Mouse (Mus musculus): Measurements from ENCODE around the gene Ogdh.

DNA sequence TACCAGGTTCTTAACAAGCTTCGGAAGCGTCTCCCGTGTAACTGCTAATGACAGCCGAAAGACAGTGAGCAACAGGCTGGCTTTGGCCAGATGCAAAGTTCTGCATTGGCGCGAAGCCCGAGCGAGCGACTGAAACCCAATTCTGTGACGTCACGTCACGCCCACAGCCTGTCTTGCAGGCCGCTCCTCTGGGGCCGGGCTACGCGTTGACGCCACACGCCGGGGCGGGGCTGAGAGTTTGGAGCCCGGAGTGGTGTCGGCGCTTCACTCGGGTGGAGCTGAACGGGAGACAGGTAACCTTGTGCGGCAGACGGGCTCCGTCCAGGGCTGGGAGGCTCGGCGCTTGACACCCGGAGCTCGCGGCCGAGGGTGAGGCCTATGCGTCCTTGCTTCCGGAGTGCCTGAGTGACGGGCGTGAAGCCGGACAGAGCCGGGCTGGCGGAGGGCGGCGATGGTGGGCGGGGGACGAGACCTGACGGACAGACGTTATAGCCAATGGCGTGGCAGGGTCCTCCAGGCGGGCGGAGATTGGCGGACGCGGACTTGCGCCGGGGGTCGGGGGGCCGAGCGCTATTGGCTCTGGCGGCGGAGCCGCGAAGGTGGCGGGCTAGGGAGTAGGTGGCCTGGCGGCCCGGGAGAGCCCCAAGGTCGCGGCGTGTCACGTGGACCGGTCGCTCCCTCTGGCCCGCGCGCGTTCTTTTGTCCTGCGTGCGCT, at the start of gene Ogdh:
- TF ChIP-seq POLR2A (IDR thresholded peaks at IDR 0.05; ENCODE audit: low read depth, low read length) (peak; percentile 83), CTCF (IDR thresholded peaks at IDR 0.05; ENCODE audit: extremely low read depth, insufficient read length, insufficient replicate concordance, low read depth, low read length) (no peak)
